Mouse (Mus musculus) embryonic facial prominence, embryonic 15.5 days (tissue): Measurements from ENCODE around the gene Cpn2. TPM values are rescaled to one million over a fixed set of nuclear protein-coding genes. Genes with fewer than 3 reads are reported as not detected.

Source experiments
- ATAC-seq: fragments of 200-750 bp; cut with Nextera tagmentation; 2 replicates; pipeline ENCODE4 v1.8.0; 2017; ENCODE audit warnings: low read depth, moderate TSS enrichment; ENCODE audit not compliant: insufficient number of reproducible peaks, low FRiP score, low TSS enrichment
- H3K27ac ChIP-seq: fragments of 300-500 bp; sonication (generic); replicated peaks from 2 replicates; pipeline ENCODE4 v1.5.1; 2015; ENCODE audit warnings: mild to moderate bottlenecking, inconsistent platforms
- H3K27me3 ChIP-seq: fragments of 300-500 bp; sonication (generic); 2 replicates; pipeline ENCODE4 v1.6.1; 2015; ENCODE audit warnings: inconsistent platforms
- H3K36me3 ChIP-seq: fragments of 300-500 bp; sonication (generic); 2 replicates; pipeline ENCODE4 v1.6.1; 2015; ENCODE audit warnings: mild to moderate bottlenecking, inconsistent platforms
- H3K4me1 ChIP-seq: fragments of 300-500 bp; sonication (generic); 2 replicates; pipeline ENCODE4 v1.6.1; 2015; ENCODE audit warnings: inconsistent platforms
- H3K4me2 ChIP-seq: fragments of 300-500 bp; sonication (generic); replicated peaks from 2 replicates; pipeline ENCODE4 v1.6.1; 2015; ENCODE audit warnings: mild to moderate bottlenecking, inconsistent platforms
- H3K4me3 ChIP-seq: fragments of 300-500 bp; sonication (generic); replicated peaks from 2 replicates; pipeline ENCODE4 v1.5.1; 2015; ENCODE audit warnings: mild to moderate bottlenecking, inconsistent platforms
- H3K9ac ChIP-seq: fragments of 300-500 bp; sonication (generic); 2 replicates; pipeline ENCODE4 v1.6.1; 2015; ENCODE audit warnings: inconsistent platforms
- H3K9me3 ChIP-seq: fragments of 300-500 bp; sonication (generic); replicated peaks from 2 replicates; pipeline ENCODE4 v1.6.1; 2016; ENCODE audit warnings: inconsistent platforms
- WGBS: fragments of 180-500 bp; shearing (Covaris S2); methylation state at CpG from one replicate; pipeline ENCODE4 v1.1.7; 2015; 5-methylcytosine and 5-hydroxymethylcytosine counted together
- polyA plus RNA-seq: library from polyadenylated mRNA; unstranded; fragments of >200 nt; fragmentation: Nextera tagmentation; extraction: Ambion mirVana; gene quantifications from 2 replicates; pipeline ENCODE4 v1.2.1, GENCODE M21; 2015

The Cpn2 gene
- polyA plus RNA-seq, 1 experiment from 2014 or later = not detected

GRCm38 (mm10) chr16:30275558-30276340 is 8.4 kb upstream of the Cpn2 start:
- 64% methylated on average over 15 of the region's 15 CpGs for WGBS
- Histone ChIP-seq H3K9ac (no peak overlapping the region), H3K9me3 (no peaks in the 10 kb centered on the region), H3K4me2 (no peak overlapping the region), H3K27ac (no peak overlapping the region), H3K27me3 (no peaks in the 10 kb centered on the region), H3K4me1 (peaks cover 53% of the 10 kb centered on the region), H3K4me3 (no peak overlapping the region), H3K36me3 (no peaks in the 10 kb centered on the region)
- no peak for ATAC-seq

DNA sequence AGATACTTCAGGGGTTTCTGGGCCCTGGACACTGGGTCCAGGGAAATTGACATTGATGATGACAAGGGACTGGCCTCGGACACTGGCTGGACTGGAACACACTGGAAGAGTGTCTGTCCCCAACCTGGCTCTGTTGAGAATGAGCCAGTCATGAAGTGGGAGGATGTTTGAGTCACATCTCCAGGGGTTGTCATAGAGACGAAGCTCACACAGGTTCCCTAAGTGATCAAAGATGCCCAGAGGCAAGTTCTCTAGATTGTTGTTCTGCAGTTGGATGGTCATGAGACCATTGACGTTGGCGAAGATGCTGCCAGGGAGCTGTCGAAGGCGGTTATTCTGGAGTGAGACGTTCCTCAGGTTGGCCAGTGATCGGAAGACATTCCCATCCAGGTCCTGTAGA is 5.8 kb upstream of the Cpn2 start:
- Histone ChIP-seq H3K4me2 (no peak overlapping the region), H3K4me3 (no peak overlapping the region), H3K36me3 (no peaks in the 10 kb centered on the region), H3K27me3 (no peaks in the 10 kb centered on the region), H3K9ac (no peak overlapping the region), H3K4me1 (peaks cover 46% of the 10 kb centered on the region), H3K9me3 (no peaks in the 10 kb centered on the region), H3K27ac (0 out of 2 replicates have a peak overlapping the region, but pooled peaks have one; percentile 83)
- no peak for ATAC-seq
- WGBS = 88% methylated on average over 8 of the region's 8 CpGs

DNA sequence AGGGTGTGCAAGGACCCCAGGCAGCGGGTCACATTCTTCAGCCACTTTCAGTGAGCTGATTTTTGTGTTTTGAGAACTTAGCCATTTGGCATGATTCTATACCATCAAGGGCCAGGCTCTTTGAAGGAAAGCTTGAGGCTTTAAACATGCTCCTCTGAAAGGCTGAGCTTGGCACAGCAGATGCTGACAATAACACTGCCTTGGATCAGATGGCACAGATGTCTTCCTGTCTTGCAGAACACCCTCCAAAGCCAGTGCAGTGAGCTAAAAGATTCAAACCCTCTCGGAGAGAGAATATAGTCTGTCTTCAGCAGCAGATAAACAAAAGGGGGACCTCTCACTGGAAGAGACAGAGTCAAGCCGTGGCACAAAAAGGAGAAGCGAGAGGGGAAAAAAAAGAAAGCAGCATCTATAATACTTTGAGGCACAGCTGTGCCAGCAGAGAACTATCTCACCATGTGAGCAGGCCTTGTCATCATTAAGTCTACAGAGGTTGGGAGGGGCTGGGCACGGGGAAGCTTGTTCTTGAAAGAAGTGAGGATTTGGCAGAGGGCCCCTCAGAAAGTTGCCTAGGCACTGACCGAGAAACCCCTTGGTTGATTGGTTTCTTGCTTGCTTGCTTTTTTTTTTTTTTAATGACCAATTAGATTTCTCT is 4.8 kb upstream of the Cpn2 start:
- no peaks in the 10 kb centered on the region for H3K9me3 ChIP-seq
- no peak overlapping the region for H3K4me3 ChIP-seq
- H3K36me3 ChIP-seq = no peaks in the 10 kb centered on the region
- H3K4me1 ChIP-seq = peaks cover 41% of the 10 kb centered on the region
- no peak for ATAC-seq
- WGBS = 35% methylated on average over 6 of the region's 6 CpGs
- H3K27ac ChIP-seq = peak overlapping the region; percentile 83
- no peak overlapping the region for H3K9ac ChIP-seq
- H3K27me3 ChIP-seq = no peaks in the 10 kb centered on the region
- no peak overlapping the region for H3K4me2 ChIP-seq

DNA sequence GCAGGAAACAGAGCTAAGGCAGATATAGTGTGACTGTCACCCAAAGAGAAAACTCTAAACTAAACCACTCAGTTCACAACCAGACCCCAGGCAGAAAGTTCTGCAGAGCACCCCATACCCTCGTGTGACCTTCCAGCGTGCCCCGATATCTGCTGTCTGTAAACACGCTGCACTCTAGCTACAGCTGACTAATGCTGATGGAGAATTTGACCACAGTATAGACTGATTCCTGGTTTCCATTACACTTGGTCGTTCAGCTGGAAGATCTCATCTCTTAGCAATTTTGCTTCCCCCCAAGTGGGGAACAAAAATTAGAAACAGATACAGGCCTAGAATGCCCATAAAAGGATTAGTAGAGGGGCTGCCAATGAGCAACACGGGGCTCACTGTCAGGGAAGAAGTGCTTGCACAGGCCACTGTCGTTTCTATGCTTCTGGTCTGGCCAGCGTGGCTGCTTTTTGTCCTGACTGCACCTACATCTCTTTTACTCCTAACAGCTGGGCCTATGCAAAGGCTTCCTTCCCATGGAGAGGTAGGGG is 4.0 kb upstream of the Cpn2 start:
- no peaks in the 10 kb centered on the region for H3K27me3 ChIP-seq
- no peak overlapping the region for H3K9ac ChIP-seq
- H3K4me1 ChIP-seq = peaks cover 39% of the 10 kb centered on the region
- H3K4me2 ChIP-seq = no peak overlapping the region
- 22% methylated on average over 8 of the region's 8 CpGs for WGBS
- no peak overlapping the region for H3K4me3 ChIP-seq
- H3K9me3 ChIP-seq = no peaks in the 10 kb centered on the region
- peak; percentile 75; the same call in 1 of the 2 replicates for ATAC-seq
- H3K27ac ChIP-seq = peak overlapping the region; percentile 83
- H3K36me3 ChIP-seq = no peaks in the 10 kb centered on the region

GRCm38 (mm10) chr16:30266561-30266960 is 738 bp downstream of the Cpn2 start:
- WGBS = 82% methylated on average over 5 of the region's 5 CpGs
- no peaks in the 10 kb centered on the region for H3K36me3 ChIP-seq
- H3K4me2 ChIP-seq = no peak overlapping the region
- peaks cover 15% of the 10 kb centered on the region for H3K4me1 ChIP-seq
- H3K27me3 ChIP-seq = no peaks in the 10 kb centered on the region
- H3K9me3 ChIP-seq = no peaks in the 10 kb centered on the region
- no peak overlapping the region for H3K9ac ChIP-seq
- H3K27ac ChIP-seq = no peak overlapping the region
- ATAC-seq = no peak
- no peak overlapping the region for H3K4me3 ChIP-seq

DNA sequence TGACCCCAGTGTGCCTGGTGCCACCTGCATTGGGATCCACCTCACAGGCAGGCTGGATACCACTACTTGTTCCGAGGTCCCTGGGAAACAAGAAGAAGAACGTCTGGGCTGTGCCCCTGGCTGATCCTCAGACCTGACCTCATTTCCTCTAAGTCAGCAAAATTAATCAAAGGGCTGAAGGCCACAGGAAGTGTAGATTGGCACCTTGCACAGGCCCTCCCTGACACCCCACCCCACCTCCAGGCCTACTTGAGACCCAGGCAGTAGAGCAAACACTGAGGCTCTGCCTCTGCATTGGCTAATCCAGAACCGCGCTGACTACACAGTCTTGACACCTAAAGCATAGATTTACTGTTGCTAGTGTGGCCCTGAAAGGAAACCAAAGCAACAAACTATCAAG is 1.7 kb downstream of the Cpn2 start:
- WGBS = 67% methylated on average over 4 of the region's 4 CpGs
- H3K4me2 ChIP-seq = no peak overlapping the region
- no peak overlapping the region for H3K27ac ChIP-seq
- H3K9me3 ChIP-seq = no peaks in the 10 kb centered on the region
- no peak overlapping the region for H3K4me3 ChIP-seq
- ATAC-seq = no peak
- H3K27me3 ChIP-seq = no peaks in the 10 kb centered on the region
- H3K4me1 ChIP-seq = 0 out of 2 replicates have a peak, but pooled peaks cover 5% of the 10 kb centered on the region
- no peak overlapping the region for H3K9ac ChIP-seq
- H3K36me3 ChIP-seq = no peaks in the 10 kb centered on the region

DNA sequence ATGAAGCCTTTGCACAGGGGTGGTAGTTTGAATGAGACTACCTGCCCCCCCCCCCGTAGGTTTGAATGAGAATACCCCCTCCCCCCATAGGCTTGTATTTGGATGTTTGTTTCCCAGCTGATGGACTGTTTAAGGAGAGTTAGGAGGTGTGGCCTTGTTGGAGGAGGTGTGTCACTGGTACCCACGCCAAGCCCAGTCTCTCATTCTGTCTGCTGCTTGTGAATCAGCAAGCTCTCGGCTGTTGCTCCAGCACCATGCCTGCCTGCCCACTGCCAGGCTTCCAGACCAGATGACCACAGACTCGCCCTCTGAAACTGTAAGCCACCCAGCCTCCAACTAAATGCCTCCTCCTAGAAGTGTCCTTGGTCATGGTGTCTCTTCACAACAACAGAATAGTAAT is 4.1 kb downstream of the Cpn2 start:
- H3K4me3 ChIP-seq = no peak overlapping the region
- no peak overlapping the region for H3K27ac ChIP-seq
- 72% methylated on average over 4 of the region's 4 CpGs for WGBS

DNA sequence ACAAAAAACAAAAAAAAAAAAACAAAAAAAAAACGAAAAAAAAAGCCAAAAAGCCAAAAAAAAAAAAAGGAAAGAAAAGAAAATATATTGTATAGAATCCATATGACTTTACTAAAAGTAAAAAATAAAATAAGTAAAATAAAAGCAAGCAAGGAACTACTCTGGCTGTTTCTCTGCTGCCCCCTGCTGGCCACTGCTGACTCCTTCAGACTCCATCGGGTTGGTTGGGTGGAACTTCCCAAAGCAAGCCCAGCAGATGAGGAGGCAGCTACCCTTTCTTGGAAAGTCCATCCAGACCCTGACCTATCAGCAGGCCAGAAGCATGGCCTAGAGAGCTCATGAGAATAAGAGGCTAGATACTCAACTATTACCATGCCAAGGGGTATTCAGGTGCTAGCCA is 4.6 kb downstream of the Cpn2 start:
- Histone ChIP-seq H3K27me3 (no peaks in the 10 kb centered on the region), H3K4me3 (no peak overlapping the region), H3K27ac (no peak overlapping the region), H3K4me1 (no peaks in the 10 kb centered on the region), H3K36me3 (no peaks in the 10 kb centered on the region), H3K4me2 (no peak overlapping the region), H3K9ac (no peak overlapping the region), H3K9me3 (no peaks in the 10 kb centered on the region)
- 0% methylated on average over 2 of the region's 2 CpGs for WGBS
- no peak for ATAC-seq

More for the DNA sequence above, 4.1 kb downstream of the Cpn2 start:
- no peak for ATAC-seq
- Histone ChIP-seq H3K4me1 (no peaks in the 10 kb centered on the region), H3K27me3 (no peaks in the 10 kb centered on the region), H3K4me2 (no peak overlapping the region), H3K36me3 (no peaks in the 10 kb centered on the region), H3K9me3 (no peaks in the 10 kb centered on the region), H3K9ac (no peak overlapping the region)

- Histone ChIP-seq H3K27me3 (no peaks in the 10 kb centered on the region), H3K27ac (no peak overlapping the region), H3K4me3 (no peak overlapping the region), H3K9ac (no peak overlapping the region), H3K36me3 (no peaks in the 10 kb centered on the region), H3K9me3 (no peaks in the 10 kb centered on the region), H3K4me2 (no peak overlapping the region), H3K4me1 (no peaks in the 10 kb centered on the region)
- 88% methylated on average over 10 of the region's 10 CpGs for WGBS
- ATAC-seq = no peak
Measured at GRCm38 (mm10) chr16:30262157-30262556, 5.1 kb downstream of the Cpn2 start.

GRCm38 (mm10) chr16:30261341-30261740 is 6.0 kb downstream of the Cpn2 start:
- WGBS = 89% methylated on average over 9 of the region's 9 CpGs
- H3K9me3 ChIP-seq = no peaks in the 10 kb centered on the region
- H3K27ac ChIP-seq = no peak overlapping the region
- H3K36me3 ChIP-seq = no peaks in the 10 kb centered on the region
- H3K9ac ChIP-seq = no peak overlapping the region
- no peak overlapping the region for H3K4me3 ChIP-seq
- H3K4me2 ChIP-seq = no peak overlapping the region
- H3K4me1 ChIP-seq = no peaks in the 10 kb centered on the region
- ATAC-seq = no peak
- H3K27me3 ChIP-seq = no peaks in the 10 kb centered on the region

- no peak overlapping the region for H3K9ac ChIP-seq
- 80% methylated on average over 15 of the region's 15 CpGs for WGBS
- H3K4me2 ChIP-seq = no peak overlapping the region
- H3K9me3 ChIP-seq = no peaks in the 10 kb centered on the region
- no peak overlapping the region for H3K27ac ChIP-seq
- ATAC-seq = no peak
- H3K27me3 ChIP-seq = peaks cover 3% of the 10 kb centered on the region; the same call in 1 of the 2 replicates
- H3K4me3 ChIP-seq = no peak overlapping the region
- no peaks in the 10 kb centered on the region for H3K36me3 ChIP-seq
- no peaks in the 10 kb centered on the region for H3K4me1 ChIP-seq
Measured at GRCm38 (mm10) chr16:30260012-30260635, 7.2 kb downstream of the Cpn2 start.
